Mouse (Mus musculus) megakaryocyte, embryonic 14.5 days (primary cell): ENCODE results near the gene Prss48. TPM values are rescaled to one million over a fixed set of nuclear protein-coding genes. Genes with fewer than 3 reads are reported as not detected.

Experiments
- H3K27me3 ChIP-seq: replicated peaks from 2 replicates; pipeline ENCODE3; 2012; ENCODE audit warnings: inconsistent platforms
- H3K36me3 ChIP-seq: replicated peaks from 2 replicates; pipeline ENCODE3; 2012; ENCODE audit warnings: low read length, inconsistent platforms, mixed read lengths
- H3K4me1 ChIP-seq: 2 replicates; pipeline ENCODE4 v1.6.1; 2012; ENCODE audit warnings: inconsistent platforms
- H3K4me3 ChIP-seq: replicated peaks from 2 replicates; pipeline ENCODE3; 2012; ENCODE audit warnings: moderate library complexity, mild to moderate bottlenecking, inconsistent platforms
- H3K9me3 ChIP-seq: 2 replicates; pipeline ENCODE4 v1.6.1; 2012; ENCODE audit warnings: inconsistent platforms
- FLI1 ChIP-seq: IDR thresholded peaks from 2 replicates; pipeline ENCODE4 v1.6.1; 2012; ENCODE audit warnings: low read length, inconsistent platforms, mixed read lengths
- GATA1 ChIP-seq: IDR thresholded peaks from 3 replicates; pipeline ENCODE4 v1.6.1; 2012; ENCODE audit warnings: mixed read lengths, low read length, inconsistent platforms, borderline replicate concordance
- polyA plus RNA-seq: library from polyadenylated mRNA; stranded (reverse); fragments of >175 nt; gene quantifications from 2 replicates; pipeline ENCODE4 v1.2.3, GENCODE M21; 2012; ENCODE audit warnings: low replicate concordance; ENCODE audit not compliant: insufficient read depth

Prss48 gene
- not detected in 2 replicates for polyA plus RNA-seq

GRCm38 (mm10) chr3:86002423-86002822 is at the start of gene Prss48:
Prss48 (minus strand) TSS chr3:86002491.
- Histone ChIP-seq H3K4me3 (no peak within 1 kb of the TSS), H3K4me1 (no peaks in the 10 kb centered on the region), H3K36me3 (no peaks in the 10 kb centered on the region), H3K27me3 (peaks cover 2% of the 10 kb centered on the region), H3K9me3 (peaks cover 4% of the 10 kb centered on the region; the same call in 1 of the 2 replicates)
- TF ChIP-seq FLI1 (no peak), GATA1 (no peak)

DNA sequence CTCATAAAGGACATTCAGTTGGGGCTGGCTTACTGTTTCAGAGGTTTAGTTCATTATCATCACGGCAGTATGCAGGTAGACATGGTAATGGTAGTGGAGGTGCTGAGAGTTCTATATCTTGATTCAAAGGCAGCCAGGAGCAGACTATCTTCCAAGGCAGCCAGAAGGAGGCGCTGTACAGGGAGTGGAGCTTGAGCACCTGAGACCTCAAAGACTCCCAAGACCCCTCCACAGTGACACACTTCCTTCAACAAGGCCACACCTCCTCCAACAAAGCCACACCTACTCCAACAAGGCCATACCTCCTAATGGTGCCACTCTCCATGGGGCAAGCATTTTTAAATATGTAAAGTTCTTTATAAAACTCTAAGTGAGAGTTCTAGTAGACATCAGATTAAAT is 46.8 kb upstream of the Prss48 start:
- TF ChIP-seq GATA1 (no peak), FLI1 (no peak)
- no peak overlapping the region for H3K4me3 ChIP-seq
- no peaks in the 10 kb centered on the region for H3K36me3 ChIP-seq
- H3K27me3 ChIP-seq, result peaks cover 5% of the 10 kb centered on the region
- H3K4me1 ChIP-seq, result no peaks in the 10 kb centered on the region
- peaks cover 10% of the 10 kb centered on the region for H3K9me3 ChIP-seq

- Histone ChIP-seq H3K9me3 (peaks cover 14% of the 10 kb centered on the region), H3K4me1 (no peaks in the 10 kb centered on the region), H3K27me3 (peaks cover 5% of the 10 kb centered on the region), H3K4me3 (no peak overlapping the region), H3K36me3 (no peaks in the 10 kb centered on the region)
- TF ChIP-seq FLI1 (no peak), GATA1 (no peak)
Measured at GRCm38 (mm10) chr3:86047686-86048408, 45.6 kb upstream of the Prss48 start.

- peaks cover 12% of the 10 kb centered on the region; the same call in 1 of the 2 replicates for H3K9me3 ChIP-seq
- H3K27me3 ChIP-seq, result peaks cover 6% of the 10 kb centered on the region
- TF ChIP-seq FLI1, result no peak
Measured at GRCm38 (mm10) chr3:86040286-86041201, 38.3 kb upstream of the Prss48 start.

GRCm38 (mm10) chr3:86038648-86039047 is 36.4 kb upstream of the Prss48 start:
- no peaks in the 10 kb centered on the region for H3K4me1 ChIP-seq
- H3K36me3 ChIP-seq, result no peaks in the 10 kb centered on the region
- TF ChIP-seq GATA1 (no peak), FLI1 (no peak)
- peaks cover 12% of the 10 kb centered on the region; the same call in 1 of the 2 replicates for H3K9me3 ChIP-seq
- H3K4me3 ChIP-seq, result no peak overlapping the region
- H3K27me3 ChIP-seq, result peaks cover 3% of the 10 kb centered on the region

More at GRCm38 (mm10) chr3:86040286-86041201, 38.3 kb upstream of the Prss48 start:
- Histone ChIP-seq H3K4me3 (no peak overlapping the region), H3K4me1 (no peaks in the 10 kb centered on the region), H3K36me3 (no peaks in the 10 kb centered on the region)

DNA sequence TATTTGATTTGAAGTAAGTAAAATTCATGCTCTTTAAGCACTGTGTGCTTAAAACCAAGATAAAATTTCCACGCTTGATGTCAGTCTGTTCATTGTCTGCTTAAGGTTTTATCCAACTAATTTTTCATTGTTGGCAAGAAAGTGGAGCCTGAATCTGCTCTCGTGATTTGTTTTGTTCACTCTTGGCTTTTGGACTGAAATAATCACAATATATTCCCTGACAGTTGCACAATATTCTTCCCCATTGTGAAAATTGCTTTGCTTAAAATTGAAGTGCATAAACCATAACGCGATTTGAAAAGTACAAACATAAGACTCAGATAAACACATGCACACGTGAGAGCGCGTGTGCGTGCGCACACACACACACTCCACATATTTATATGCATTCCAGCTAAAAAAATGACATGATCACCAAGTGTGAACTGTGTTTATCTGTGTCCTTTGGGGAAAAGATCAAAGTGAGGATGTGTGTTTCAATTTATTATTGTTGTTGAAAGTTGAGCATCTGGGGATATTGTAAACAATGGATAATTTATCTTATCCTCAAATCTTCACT is 35.7 kb upstream of the Prss48 start:
- peaks cover 8% of the 10 kb centered on the region; the same call in 1 of the 2 replicates for H3K9me3 ChIP-seq
- no peak overlapping the region for H3K4me3 ChIP-seq
- no peaks in the 10 kb centered on the region for H3K4me1 ChIP-seq
- no peaks in the 10 kb centered on the region for H3K36me3 ChIP-seq
- no peak for TF ChIP-seq GATA1
- no peak for TF ChIP-seq FLI1
- peaks cover 3% of the 10 kb centered on the region for H3K27me3 ChIP-seq

- peaks cover 8% of the 10 kb centered on the region; the same call in 1 of the 2 replicates for H3K9me3 ChIP-seq
- H3K27me3 ChIP-seq, result peaks cover 5% of the 10 kb centered on the region
- H3K36me3 ChIP-seq, result no peaks in the 10 kb centered on the region
- H3K4me3 ChIP-seq, result no peak overlapping the region
- H3K4me1 ChIP-seq, result no peaks in the 10 kb centered on the region
- TF ChIP-seq GATA1 (no peak), FLI1 (no peak)
Measured at GRCm38 (mm10) chr3:86033455-86034090, 31.3 kb upstream of the Prss48 start.

- Histone ChIP-seq H3K4me3 (no peak overlapping the region), H3K36me3 (no peaks in the 10 kb centered on the region), H3K27me3 (peaks cover 2% of the 10 kb centered on the region), H3K9me3 (0 out of 2 replicates have a peak, but pooled peaks cover 2% of the 10 kb centered on the region), H3K4me1 (no peaks in the 10 kb centered on the region)
- TF ChIP-seq GATA1, result no peak
- no peak for TF ChIP-seq FLI1
Measured at GRCm38 (mm10) chr3:86030566-86030965, 28.3 kb upstream of the Prss48 start.
